Mouse (Mus musculus) gastrocnemius, postnatal 25 days (tissue): ENCODE results near the gene Ndufa11. TPM values are rescaled to one million over a fixed set of nuclear protein-coding genes. Genes with fewer than 3 reads are reported as not detected.

Experiments
- DNase-seq: peaks from one replicate; pipeline ENCODE4 v3.0.0; 2022
- long read RNA-seq, 2 experiments: library from polyadenylated mRNA; stranded (forward); transcript quantifications; one replicate each; pipeline ENCODE4 v2.0.0; 2021
- total RNA-seq, 2 experiments: library from RNA; stranded (reverse); gene quantifications; 1 replicate in 1 of 2; 2 replicates in 1 of 2; pipeline ENCODE4 v1.2.3; 2021

Ndufa11 gene
- total RNA-seq: 100 to 1,000 TPM; 459 to 461 TPM
- long read RNA-seq, experiment 1, transcript Ndufa11-204 (4 exons, 493 nt): minor isoform, 53 of 1,357 reads
- long read RNA-seq, experiment 1, transcript Ndufa11-201 (4 exons, 545 nt): major isoform, 1,191 of 1,357 reads
- long read RNA-seq, experiment 1, partial matches to known transcripts: 72 of 1,357 reads
- long read RNA-seq, experiment 1, other reads (novel, unspliced or antisense): 41 of 1,357 reads
- long read RNA-seq, experiment 2, transcript Ndufa11-204 (4 exons, 493 nt): minor isoform, 34 of 862 reads
- long read RNA-seq, experiment 2, transcript Ndufa11-201 (4 exons, 545 nt): major isoform, 758 of 862 reads
- long read RNA-seq, experiment 2, partial matches to known transcripts: 3 of 862 reads
- long read RNA-seq, experiment 2, other reads (novel, unspliced or antisense): 66 of 862 reads

DNA sequence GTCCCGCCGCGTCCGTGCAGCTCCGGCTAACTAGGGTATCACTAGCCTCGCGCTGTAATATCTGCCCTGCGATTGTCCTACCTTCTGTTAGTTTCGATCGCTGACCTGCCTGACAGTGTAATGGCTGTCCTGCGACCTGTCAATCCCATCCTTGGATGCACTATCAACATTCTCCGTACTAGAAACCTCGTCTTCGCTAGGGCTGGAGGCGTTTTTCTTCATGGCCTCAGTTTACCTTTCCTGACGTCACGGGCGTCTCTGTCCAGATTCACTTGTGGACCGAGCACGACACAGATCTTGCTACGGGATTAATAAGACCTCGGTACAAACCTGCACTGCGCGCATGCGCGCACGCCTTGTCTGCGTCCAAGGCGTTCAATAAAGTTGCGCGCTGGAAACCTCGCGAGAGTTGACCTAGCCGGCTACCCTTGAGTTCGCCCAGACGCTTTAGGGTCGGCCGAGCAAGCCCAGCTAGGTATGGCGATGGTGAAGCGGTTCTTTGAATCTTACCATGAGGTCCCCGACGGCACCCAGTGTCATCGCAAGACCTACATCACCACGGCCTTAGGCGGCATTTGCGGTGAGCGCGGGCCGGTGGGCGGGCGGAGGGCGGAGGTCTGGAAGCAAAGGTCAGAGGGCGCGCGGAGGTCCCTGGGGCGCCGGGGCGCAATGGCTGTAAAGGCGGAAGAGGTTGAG lies at the start of gene Ndufa11, which contains the start of gene Vmac:
Gene Ndufa11, plus strand, starts transcription at position 405 of the 696 bp plus-strand sequence.
Gene Vmac, minus strand, starts transcription at position 660 of the 696 bp plus-strand sequence.
- peak; percentile 92 for DNase-seq

- peak; percentile 51 for DNase-seq
Observed at GRCm38 (mm10) chr17:56668384-56669144, 49.0 kb upstream of the Ndufa11 start.

GRCm38 (mm10) chr17:56669766-56670165 lies 47.8 kb upstream of the Ndufa11 start:
- no peak for DNase-seq

- DNase-seq: peak; percentile 100
Observed at GRCm38 (mm10) chr17:56672941-56673646, 44.5 kb upstream of the Ndufa11 start, which contains the start of gene Ranbp3. Ranbp3 (plus strand) TSS chr17:56673294.

GRCm38 (mm10) chr17:56673647-56674416 lies 43.7 kb upstream of the Ndufa11 start:
- DNase-seq: no peak

GRCm38 (mm10) chr17:56681791-56682190 lies 35.8 kb upstream of the Ndufa11 start:
- no peak for DNase-seq

DNA sequence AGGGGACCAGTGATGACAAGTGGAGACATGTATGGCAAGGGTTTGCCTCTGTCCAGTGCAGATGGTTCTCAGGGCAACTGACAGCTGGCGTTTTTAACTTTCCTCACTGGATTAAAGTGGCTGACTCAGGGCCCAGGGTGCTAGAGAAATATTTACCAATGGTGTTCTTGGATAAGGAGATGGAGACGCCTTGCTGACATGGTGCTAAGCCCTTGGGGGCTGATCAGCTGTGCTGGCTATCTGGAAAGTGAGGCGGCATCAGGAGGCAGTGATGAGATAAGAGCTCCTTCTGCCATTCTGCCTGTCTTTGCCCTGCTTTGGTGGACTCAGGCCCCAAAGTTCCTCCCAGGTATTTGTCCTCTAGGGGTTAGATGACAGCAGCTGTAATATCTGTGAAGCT lies 34.7 kb upstream of the Ndufa11 start:
- DNase-seq: no peak

GRCm38 (mm10) chr17:56683546-56684140 lies 33.9 kb upstream of the Ndufa11 start:
- DNase-seq: no peak

DNA sequence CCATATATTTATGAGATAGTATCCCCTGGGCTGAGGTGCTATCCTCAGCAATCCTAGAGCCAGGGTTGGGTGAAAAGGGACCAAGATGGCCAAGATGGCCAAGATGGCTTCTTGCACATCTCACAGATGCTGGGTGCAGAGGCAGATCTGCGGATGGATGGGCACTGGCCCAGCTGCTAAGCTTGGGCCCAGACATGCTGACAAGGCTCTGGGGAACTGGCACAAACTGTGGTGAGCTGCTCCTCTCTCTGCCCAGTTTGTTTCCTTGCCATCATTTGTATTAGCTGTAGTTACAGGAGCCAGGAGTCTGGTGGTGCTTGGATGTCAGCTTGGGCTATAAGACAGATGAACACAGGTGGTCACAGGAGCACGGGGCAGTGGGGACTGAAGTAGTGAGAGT lies 32.9 kb upstream of the Ndufa11 start:
- DNase-seq: peak; percentile 40

- no peak for DNase-seq
Observed at GRCm38 (mm10) chr17:56686801-56687200, 30.8 kb upstream of the Ndufa11 start.

DNA sequence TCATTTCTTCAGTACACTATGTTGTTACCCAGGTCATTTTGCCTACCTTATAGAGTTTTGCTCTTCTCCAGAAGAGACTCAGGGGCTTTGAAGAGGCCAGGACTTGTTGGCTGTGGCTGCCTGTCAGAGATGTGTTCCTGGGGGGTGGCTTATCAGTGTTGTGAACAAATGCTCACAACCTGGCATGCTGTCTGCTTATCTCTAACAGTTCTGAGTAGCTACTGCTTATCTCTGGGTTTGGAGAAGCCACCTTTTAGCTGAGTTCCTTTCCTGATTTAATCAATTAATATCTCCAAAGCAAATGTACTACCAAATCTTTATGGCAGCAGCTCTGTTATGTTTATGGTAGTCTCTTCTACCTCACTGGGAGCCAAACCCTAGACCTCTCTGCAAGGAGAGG lies 29.5 kb upstream of the Ndufa11 start:
- DNase-seq: no peak

- no peak for DNase-seq
Observed at GRCm38 (mm10) chr17:56688689-56689088, 28.9 kb upstream of the Ndufa11 start.

DNA sequence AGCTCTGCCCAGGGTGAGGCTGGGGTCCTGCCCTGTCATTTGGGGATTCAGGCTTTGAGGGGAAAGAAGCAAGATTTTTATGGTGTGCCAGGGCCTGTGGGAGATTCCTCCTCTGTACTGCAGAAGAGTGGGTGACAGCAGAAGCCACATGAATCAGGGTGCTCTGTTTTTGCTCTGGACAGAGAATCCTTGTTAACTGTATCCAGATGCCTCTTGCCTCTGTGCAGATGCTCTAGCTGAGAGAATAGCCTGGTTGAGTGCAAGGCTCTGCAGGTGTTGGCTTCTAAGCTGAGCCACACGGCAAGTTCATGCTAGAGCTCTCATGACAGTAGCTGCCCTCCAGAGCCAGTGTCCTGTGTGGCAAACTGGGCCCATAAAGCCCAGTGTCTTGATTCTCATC lies 24.2 kb upstream of the Ndufa11 start:
- DNase-seq: no peak

- peak; percentile 56 for DNase-seq
Observed at GRCm38 (mm10) chr17:56693851-56694310, 23.7 kb upstream of the Ndufa11 start.

DNA sequence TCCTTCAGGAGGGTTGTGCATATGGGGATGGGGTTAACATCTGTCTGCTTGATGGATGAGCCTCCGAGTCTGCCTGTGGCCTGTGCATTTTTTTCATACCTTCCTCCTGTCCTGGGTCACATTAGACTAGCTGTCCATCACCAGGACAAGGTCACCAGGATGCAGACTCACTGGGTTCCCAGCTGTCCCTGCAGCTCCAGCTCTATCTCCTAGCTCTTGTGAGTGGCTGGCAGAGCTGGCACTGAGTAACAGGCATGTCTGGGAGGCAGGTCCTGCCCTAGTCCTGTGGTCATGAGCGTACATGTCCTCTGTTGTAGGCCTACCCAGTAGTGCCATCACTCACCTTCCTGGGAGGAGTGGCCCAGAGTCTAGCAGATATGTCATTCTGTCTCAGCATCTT lies 17.1 kb upstream of the Ndufa11 start:
- no peak for DNase-seq

- DNase-seq: no peak
Observed at GRCm38 (mm10) chr17:56703038-56703437, 14.5 kb upstream of the Ndufa11 start.

DNA sequence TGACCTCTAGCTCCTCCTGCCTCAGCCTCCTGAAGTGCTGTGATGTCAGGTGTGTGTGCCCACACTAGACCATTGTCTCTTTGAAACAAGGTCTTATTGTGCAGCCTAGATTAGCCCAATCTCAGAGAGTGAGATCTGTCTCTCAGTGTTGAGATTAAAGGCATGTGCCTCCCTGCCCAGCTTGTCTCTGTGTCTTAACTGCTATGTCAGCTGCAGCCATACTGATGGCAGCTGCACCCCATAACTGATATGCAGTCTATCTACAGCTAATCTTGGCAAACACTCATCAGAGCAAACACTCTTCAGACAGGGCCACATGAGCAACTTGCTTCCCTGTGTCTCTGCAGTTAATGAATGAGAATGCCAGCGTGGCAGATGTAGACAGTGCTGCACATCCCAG lies 11.1 kb upstream of the Ndufa11 start:
- DNase-seq: no peak

GRCm38 (mm10) chr17:56708692-56709091 lies 8.9 kb upstream of the Ndufa11 start:
- DNase-seq: no peak

- DNase-seq: no peak
Observed at GRCm38 (mm10) chr17:56709708-56710107, 7.9 kb upstream of the Ndufa11 start.

GRCm38 (mm10) chr17:56715360-56715759 lies 2.2 kb upstream of the Ndufa11 start:
- no peak for DNase-seq
